Mouse (Mus musculus) forebrain, embryonic 11.5 days (tissue): ENCODE results near the gene Gm17416. TPM values are rescaled to one million over a fixed set of nuclear protein-coding genes. Genes with fewer than 3 reads are reported as not detected.

ENCODE experiments used
- ATAC-seq: fragments of 200-750 bp; cut with Nextera tagmentation; replicated peaks from 2 replicates; pipeline ENCODE4 v1.8.0; 2017; ENCODE audit warnings: moderate TSS enrichment; ENCODE audit not compliant: low FRiP score
- DNase-seq: peaks from one replicate; pipeline ENCODE4 v3.0.0-alpha.2; 2017; ENCODE audit warnings: low spot score
- H3K27ac ChIP-seq: fragments of 300-500 bp; sonication (generic); 2 replicates; pipeline ENCODE4 v1.5.1; 2014; ENCODE audit warnings: low read depth, low read length
- H3K27me3 ChIP-seq: fragments of 300-500 bp; sonication (generic); 2 replicates; pipeline ENCODE4 v1.6.1; 2014; ENCODE audit warnings: mild to moderate bottlenecking, low read length, mixed read lengths; ENCODE audit not compliant: control insufficient read depth, insufficient read depth
- H3K36me3 ChIP-seq: fragments of 300-500 bp; sonication (generic); 2 replicates; pipeline ENCODE4 v1.6.1; 2014; ENCODE audit warnings: mild to moderate bottlenecking, low read length, moderate library complexity, mixed read lengths; ENCODE audit not compliant: control insufficient read depth, insufficient read depth
- H3K4me1 ChIP-seq: fragments of 300-500 bp; sonication (generic); replicated peaks from 2 replicates; pipeline ENCODE4 v1.6.1; 2014; ENCODE audit warnings: low read length, mixed read lengths; ENCODE audit not compliant: control insufficient read depth, insufficient read depth
- H3K4me2 ChIP-seq: fragments of 300-500 bp; sonication (generic); 2 replicates; pipeline ENCODE4 v1.6.1; 2014; ENCODE audit warnings: low read depth, mild to moderate bottlenecking, low read length, moderate library complexity, mixed read lengths; ENCODE audit not compliant: severe bottlenecking
- H3K4me3 ChIP-seq: fragments of 300-500 bp; sonication (generic); 2 replicates; pipeline ENCODE4 v1.5.1; 2014; ENCODE audit warnings: low read depth, low read length
- H3K9ac ChIP-seq: fragments of 300-500 bp; sonication (generic); 2 replicates; pipeline ENCODE4 v1.6.1; 2014; ENCODE audit warnings: low read length
- H3K9me3 ChIP-seq: fragments of 300-500 bp; sonication (generic); 2 replicates; pipeline ENCODE4 v1.6.1; 2016; ENCODE audit warnings: low read length, mixed read lengths; ENCODE audit not compliant: control insufficient read depth
- WGBS: fragments of 180-500 bp; shearing (Covaris S2); extraction: QIAGEN DNeasy Blood & Tissue Kit; methylation state at CpG from one replicate; pipeline ENCODE4 v1.1.7; 2014; 5-methylcytosine and 5-hydroxymethylcytosine counted together
- polyA plus RNA-seq: library from polyadenylated mRNA; unstranded; fragments of >200 nt; fragmentation: Nextera tagmentation; extraction: Ambion mirVana; gene quantifications from 2 replicates; pipeline ENCODE4 v1.2.1, GENCODE M21; 2014

Gm17416 gene
- polyA plus RNA-seq, 1 experiment from 2014 or later: not detected

GRCm38 (mm10) chr2:152616470-152616869 lies 47.3 kb downstream of the Gm17416 start:
- no peaks in the 10 kb centered on the region for H3K36me3 ChIP-seq
- H3K4me2 ChIP-seq: no peak overlapping the region
- no peak overlapping the region for H3K4me3 ChIP-seq
- no peaks in the 10 kb centered on the region for H3K9me3 ChIP-seq
- ATAC-seq: no peak
- no peaks in the 10 kb centered on the region; the same call in 1 of the 2 replicates for H3K27me3 ChIP-seq
- WGBS: 82% methylated on average over 6 of the region's 6 CpGs
- no peak overlapping the region for H3K9ac ChIP-seq
- no peaks in the 10 kb centered on the region for H3K4me1 ChIP-seq
- no peak for DNase-seq
- no peak overlapping the region for H3K27ac ChIP-seq

DNA sequence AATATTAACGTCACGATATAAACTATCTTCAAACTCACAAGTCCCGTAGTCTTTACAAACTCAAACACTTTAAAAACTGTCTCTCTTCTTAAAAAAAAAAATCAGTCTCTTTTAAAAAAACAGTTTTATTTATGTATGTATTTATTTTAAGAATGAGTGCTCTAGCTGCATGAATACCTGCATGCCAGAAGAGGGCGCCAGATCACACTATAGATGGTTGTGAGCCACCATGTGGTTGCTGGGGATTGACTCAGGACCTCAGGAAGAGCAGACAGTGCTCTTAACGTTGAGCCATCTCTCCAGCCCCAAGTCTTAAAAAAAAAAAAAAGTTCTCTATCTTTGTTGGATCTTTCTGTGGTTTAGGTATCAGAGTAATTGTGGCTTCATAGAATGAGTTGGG lies 48.2 kb downstream of the Gm17416 start:
- no peaks in the 10 kb centered on the region for H3K4me1 ChIP-seq
- H3K27me3 ChIP-seq: no peaks in the 10 kb centered on the region; the same call in 1 of the 2 replicates
- DNase-seq (no peak), ATAC-seq (no peak)
- H3K4me3 ChIP-seq: no peak overlapping the region
- no peak overlapping the region for H3K27ac ChIP-seq
- H3K9me3 ChIP-seq: no peaks in the 10 kb centered on the region
- no peak overlapping the region for H3K4me2 ChIP-seq
- H3K9ac ChIP-seq: no peak overlapping the region
- no peaks in the 10 kb centered on the region for H3K36me3 ChIP-seq
- 57% methylated on average over 5 of the region's 5 CpGs for WGBS

Other genes with a start within 250 kb of the Gm17416 start
- 94.2 TPM in 2 replicates for gene Rbck1, start 236.7 kb upstream of the Gm17416 start, polyA plus RNA-seq
- 1.3 and 2.1 TPM in 2 replicates for gene Trib3, start 225.3 kb upstream of the Gm17416 start, polyA plus RNA-seq
- 6.3 and 7.6 TPM in 2 replicates for gene Nrsn2, start 192.7 kb upstream of the Gm17416 start, polyA plus RNA-seq
- 20.4 and 22.9 TPM in 2 replicates for gene Sox12, start 171.3 kb upstream of the Gm17416 start, polyA plus RNA-seq
- 59.4 and 63.9 TPM in 2 replicates for gene Zcchc3, start 154.3 kb upstream of the Gm17416 start, polyA plus RNA-seq
- 0.41 and 0.79 TPM in 2 replicates for gene 6820408C15Rik, start 153.8 kb upstream of the Gm17416 start, polyA plus RNA-seq
- gene Defb23, start 104.7 kb upstream of the Gm17416 start, polyA plus RNA-seq: not detected in 2 replicates
- gene Defb20, start 92.3 kb upstream of the Gm17416 start, polyA plus RNA-seq: not detected in 2 replicates
- not detected in 2 replicates for gene Defb22, start 79.2 kb upstream of the Gm17416 start, polyA plus RNA-seq
- gene Defb26, start 57.6 kb upstream of the Gm17416 start, polyA plus RNA-seq: not detected in 2 replicates
- gene Defb28, start 51.1 kb upstream of the Gm17416 start, polyA plus RNA-seq: not detected in 2 replicates
- gene Defb29, start 29.2 kb upstream of the Gm17416 start, polyA plus RNA-seq: not detected in 2 replicates
- gene Defb21, start 3.4 kb downstream of the Gm17416 start, polyA plus RNA-seq: not detected in 2 replicates
- not detected in 2 replicates for gene Defb19, start 11.0 kb downstream of the Gm17416 start, polyA plus RNA-seq
- gene Defb45, start 30.1 kb downstream of the Gm17416 start, polyA plus RNA-seq: not detected in 2 replicates
- not detected in 2 replicates for gene Defb36, start 35.0 kb downstream of the Gm17416 start, polyA plus RNA-seq
- gene Defb25, start 53.7 kb downstream of the Gm17416 start, polyA plus RNA-seq: not detected in 2 replicates
- 0.21 and 0.32 TPM in 2 replicates for gene Rem1, start 57.6 kb downstream of the Gm17416 start, polyA plus RNA-seq
- 110 and 112 TPM in 2 replicates for gene H13, start 100.1 kb downstream of the Gm17416 start, polyA plus RNA-seq
- 37.9 and 39.5 TPM in 2 replicates for gene Mcts2, start 117.7 kb downstream of the Gm17416 start, polyA plus RNA-seq
- 51.1 and 53.1 TPM in 2 replicates for gene Id1, start 166.9 kb downstream of the Gm17416 start, polyA plus RNA-seq
- gene Cox4i2, start 184.8 kb downstream of the Gm17416 start, polyA plus RNA-seq: 4.6 and 5.5 TPM in 2 replicates